Mouse (Mus musculus) adrenal gland (tissue): Measurements from ENCODE around the gene Eif3d.

Experiments used
- intact Hi-C: fragments of 180-260 bp; cut with DNase I; formaldehyde crosslinking; loops from one replicate; pipeline ENCODE4 v1.15.1; 2025

The Eif3d gene

DNA sequence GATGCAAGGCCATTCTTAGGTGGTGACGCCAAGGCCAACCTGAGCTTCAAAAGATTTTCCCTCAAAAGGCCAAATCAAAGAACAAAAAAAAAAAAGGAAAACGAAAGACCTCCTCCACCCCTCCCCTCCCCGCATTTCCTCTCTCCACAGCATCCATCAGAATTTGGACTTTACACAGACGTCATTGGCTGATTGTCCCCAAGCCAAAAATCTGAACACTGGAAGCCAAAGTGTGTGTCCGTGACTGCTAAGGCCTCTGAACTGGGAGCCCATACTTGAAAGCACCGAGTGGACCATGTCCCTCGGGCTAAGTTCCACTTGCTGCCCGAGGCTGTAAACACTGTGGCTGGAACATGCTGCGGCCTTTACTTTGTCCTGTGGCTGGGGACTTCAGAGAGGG is 47.9 kb downstream of the Eif3d start:
- intact Hi-C loops: no loop called here

- intact Hi-C loops: no loop called here
These were observed 49.0 kb downstream of the Eif3d start for GRCm38 (mm10) chr15:77921636-77922035.

- intact Hi-C loops: no loop called here
These were observed 49.8 kb downstream of the Eif3d start for GRCm38 (mm10) chr15:77920511-77921462.

GRCm38 (mm10) chr15:77919441-77919840 is 51.2 kb downstream of the Eif3d start:
- intact Hi-C loops: loop anchor here (5.0 kb wide), 1 partner anchor 142 kb away; no protein-coding TSS in a partner anchor

GRCm38 (mm10) chr15:77916851-77917544 is 53.6 kb downstream of the Eif3d start:
- intact Hi-C loops: loop anchor here (5.0 kb wide), 1 partner anchor 140 kb away; no protein-coding TSS in a partner anchor

- intact Hi-C loops: loop anchor here (5.0 kb wide), 1 partner anchor 138 kb away; no protein-coding TSS in a partner anchor
These were observed 55.3 kb downstream of the Eif3d start for GRCm38 (mm10) chr15:77915287-77915686.

GRCm38 (mm10) chr15:77914507-77914906 is 56.1 kb downstream of the Eif3d start:
- intact Hi-C loops: no loop called here

DNA sequence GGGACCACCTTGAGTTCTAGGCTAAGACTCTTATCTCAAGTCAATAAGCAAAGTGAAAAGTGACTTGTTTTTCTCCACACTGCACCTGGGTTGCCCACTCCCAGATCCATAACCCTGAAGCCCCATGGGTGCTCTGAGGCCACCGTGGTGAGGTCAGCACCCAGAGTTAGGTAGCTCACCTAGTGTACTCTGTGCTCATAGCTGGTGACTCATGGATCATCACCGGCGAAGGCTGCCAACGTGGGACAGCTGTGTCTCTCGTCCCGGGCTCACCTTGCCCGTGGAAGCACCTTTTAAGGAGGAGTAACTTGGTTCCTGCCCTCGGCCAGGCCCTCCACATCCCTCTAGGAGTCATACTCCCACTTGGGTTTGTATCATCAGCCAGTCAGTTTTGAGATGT is 57.6 kb downstream of the Eif3d start:
- intact Hi-C loops: no loop called here

GRCm38 (mm10) chr15:77912585-77912984 is 58.0 kb downstream of the Eif3d start:
- intact Hi-C loops: no loop called here

- intact Hi-C loops: no loop called here
These were observed 58.6 kb downstream of the Eif3d start for GRCm38 (mm10) chr15:77912048-77912447.

DNA sequence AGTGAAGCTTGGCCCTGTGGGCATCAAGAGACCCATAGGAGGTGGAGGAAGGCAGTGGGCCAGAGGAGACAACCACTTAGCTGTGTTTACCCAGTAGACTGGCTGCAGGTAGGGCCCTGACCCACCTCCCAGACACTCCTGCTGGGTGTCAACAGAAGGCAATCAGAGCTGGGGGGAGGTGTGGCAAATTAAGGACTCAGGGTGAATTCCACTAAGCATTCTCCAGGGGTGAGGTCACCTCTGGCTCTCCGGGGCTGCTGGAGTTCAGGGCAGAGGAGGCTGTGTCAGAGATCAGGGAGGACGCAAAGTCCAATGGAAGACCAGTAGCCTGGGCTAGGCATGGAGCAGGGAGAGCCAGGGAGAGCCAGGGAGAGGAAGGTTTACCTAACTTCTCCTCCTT is 59.5 kb downstream of the Eif3d start:
- intact Hi-C loops: no loop called here
